Comparison of ENCODE assay signal across 28 mouse cellular contexts in genomic region chr7:19651063-19651786, GRCm38 (mm10). TPM values are rescaled to one million over a fixed set of nuclear protein-coding genes. Genes with fewer than 3 reads are reported as not detected.
DNase-seq lines count a peak whose midpoint lies in the region; ATAC-seq lines count a peak whose summit lies in the region.
"Had no signal": no experiment of that assay in that cellular context is flagged by ENCODE, and none has a peak within 500 bp of the region (broad histone marks: within the 10 kb centered on the region; RNA-seq: fewer than 3 reads in every experiment).

No protein-coding gene starts in this region.

- DNase-seq in liver, embryonic 11.5 days (ENCODE audit: low spot score): no peak
- no peak for DNase-seq in liver
- DNase-seq in embryo, embryonic 10.5 days (ENCODE audit: low spot score): no peak
- DNase-seq in spleen, postnatal 4 days (ENCODE audit: low spot score in 2 of 2): no peak
- DNase-seq: cerebellum, adult 8-10 months; gastrocnemius, postnatal 10 days; heart, adult 11 months; lung, embryonic 14.5 days; right cerebral cortex, postnatal 25 days; thymus, adult 18-20 months had no signal

- H3K4me3 ChIP-seq in heart, embryonic 16.5 days (ENCODE audit: low read length): no peak overlapping the region
- no peak overlapping the region for H3K4me3 ChIP-seq in heart, embryonic 12.5 days
- no peak overlapping the region for H3K4me3 ChIP-seq in liver, embryonic 11.5 days (ENCODE audit: low read depth, low read length)
- H3K4me3 ChIP-seq in liver, embryonic 15.5 days (replicated peaks): no peak overlapping the region
- H3K4me3 ChIP-seq: embryonic facial prominence, embryonic 12.5 days; erythroblast, embryonic 14.5 days; hindbrain, embryonic 10.5 days; stomach, embryonic 15.5 days had no signal

- no peak overlapping the region for H3K27ac ChIP-seq in heart, embryonic 16.5 days (ENCODE audit: low read length)
- H3K27ac ChIP-seq in heart, embryonic 12.5 days (ENCODE audit: poor library complexity, severe bottlenecking): no peak overlapping the region
- no peak overlapping the region for H3K27ac ChIP-seq in liver, embryonic 11.5 days (ENCODE audit: low read depth, low read length)
- H3K27ac ChIP-seq in liver, embryonic 15.5 days (replicated peaks): peak overlapping the region; percentile 25; the same call in 1 of the 2 replicates
- H3K27ac ChIP-seq: embryonic facial prominence, embryonic 12.5 days; hindbrain, embryonic 10.5 days; hindbrain, postnatal 0 days; kidney, postnatal 0 days; stomach, embryonic 15.5 days had no signal

- no peaks in the 10 kb centered on the region for H3K9me3 ChIP-seq in heart, embryonic 16.5 days (replicated peaks; ENCODE audit: control insufficient read depth, low read length)
- no peaks in the 10 kb centered on the region for H3K9me3 ChIP-seq in heart, embryonic 12.5 days (replicated peaks)
- H3K9me3 ChIP-seq in liver, embryonic 11.5 days (ENCODE audit: control insufficient read depth, low read length): no peaks in the 10 kb centered on the region
- H3K9me3 ChIP-seq in liver, embryonic 15.5 days (replicated peaks): no peaks in the 10 kb centered on the region
- H3K9me3 ChIP-seq: embryonic facial prominence, embryonic 12.5 days; G1E; hindbrain, embryonic 10.5 days; stomach, embryonic 15.5 days had no signal

- H3K27me3 ChIP-seq in heart, embryonic 16.5 days (ENCODE audit: control insufficient read depth, insufficient read depth, low read length): no peaks in the 10 kb centered on the region
- no peaks in the 10 kb centered on the region for H3K27me3 ChIP-seq in heart, embryonic 12.5 days (replicated peaks)
- no peaks in the 10 kb centered on the region for H3K27me3 ChIP-seq in liver, embryonic 11.5 days (replicated peaks; ENCODE audit: control insufficient read depth, insufficient read depth, low read length)
- H3K27me3 ChIP-seq in liver, embryonic 15.5 days: no peaks in the 10 kb centered on the region
- H3K27me3 ChIP-seq: embryonic facial prominence, embryonic 12.5 days; stomach, embryonic 15.5 days had no signal

- H3K9ac ChIP-seq in heart, embryonic 16.5 days (ENCODE audit: low read length): no peak overlapping the region
- no peak overlapping the region for H3K9ac ChIP-seq in heart, embryonic 12.5 days
- H3K9ac ChIP-seq in liver, embryonic 11.5 days (ENCODE audit: low read depth, low read length): no peak overlapping the region
- no peak overlapping the region for H3K9ac ChIP-seq in liver, embryonic 15.5 days
- H3K9ac ChIP-seq: embryonic facial prominence, embryonic 12.5 days; lung, embryonic 14.5 days; stomach, embryonic 15.5 days had no signal

- H3K36me3 ChIP-seq in heart, embryonic 16.5 days (ENCODE audit: control insufficient read depth, insufficient read depth): peaks cover 30% of the 10 kb centered on the region
- peaks cover 85% of the 10 kb centered on the region for H3K36me3 ChIP-seq in heart, embryonic 12.5 days
- peaks cover 30% of the 10 kb centered on the region for H3K36me3 ChIP-seq in liver, embryonic 11.5 days (ENCODE audit: control insufficient read depth, insufficient read depth, low read length)
- peaks cover 93% of the 10 kb centered on the region for H3K36me3 ChIP-seq in liver, embryonic 15.5 days (replicated peaks)

- no peak overlapping the region for H3K4me2 ChIP-seq in heart, embryonic 16.5 days (ENCODE audit: low read depth, low read length)
- H3K4me2 ChIP-seq in heart, embryonic 12.5 days: no peak overlapping the region
- no peak overlapping the region for H3K4me2 ChIP-seq in liver, embryonic 11.5 days
- H3K4me2 ChIP-seq in liver, embryonic 15.5 days: 0 out of 2 replicates have a peak overlapping the region, but pooled peaks have one; percentile 2
- H3K4me2 ChIP-seq: embryonic facial prominence, embryonic 12.5 days; lung, embryonic 14.5 days; midbrain, embryonic 11.5 days; stomach, embryonic 15.5 days had no signal

- H3K4me1 ChIP-seq in heart, embryonic 16.5 days (ENCODE audit: control insufficient read depth, insufficient read depth, low read length): peaks cover 5% of the 10 kb centered on the region; the same call in 1 of the 2 replicates
- peaks cover 12% of the 10 kb centered on the region; the same call in 1 of the 2 replicates for H3K4me1 ChIP-seq in heart, embryonic 12.5 days (replicated peaks)
- peaks cover 9% of the 10 kb centered on the region for H3K4me1 ChIP-seq in liver, embryonic 11.5 days (replicated peaks; ENCODE audit: control insufficient read depth, insufficient read depth, low read length)
- H3K4me1 ChIP-seq in liver, embryonic 15.5 days (replicated peaks): peaks cover 21% of the 10 kb centered on the region
- H3K4me1 ChIP-seq: embryonic facial prominence, embryonic 12.5 days; hindbrain, embryonic 10.5 days; stomach, embryonic 15.5 days had no signal

- ATAC-seq in heart, embryonic 16.5 days (replicated peaks; ENCODE audit: extremely low read depth, insufficient read depth, low FRiP score): 0 out of 2 replicates have a peak, but pooled peaks have one; percentile 45
- ATAC-seq in heart, embryonic 12.5 days (ENCODE audit: insufficient number of reproducible peaks, low FRiP score): no peak
- ATAC-seq in liver, embryonic 11.5 days (replicated peaks; ENCODE audit: low FRiP score): peak; percentile 48; the same call in 1 of the 2 replicates
- ATAC-seq in common myeloid progenitor, adult 5-6 weeks (replicated peaks; ENCODE audit: low read depth, poor library complexity, severe bottlenecking): peak; percentile 47; the same call in 1 of the 2 replicates
- peak; percentile 58 for ATAC-seq in liver, embryonic 15.5 days (ENCODE audit: insufficient read depth)
- ATAC-seq: forebrain, embryonic 14.5 days; hindbrain, postnatal 0 days had no signal

- WGBS in heart, embryonic 16.5 days: 71% methylated on average over 6 of the region's 6 CpGs
- WGBS in heart, embryonic 12.5 days: 72% methylated on average over 6 of the region's 6 CpGs
- WGBS in liver, embryonic 11.5 days: 64% methylated on average over 6 of the region's 6 CpGs
- WGBS in liver, embryonic 15.5 days (ENCODE audit: insufficient replicate concordance): 42% methylated on average over 6 of the region's 6 CpGs

RNA-seq across cellular contexts. Expression of gene Clptm1, which starts 13.6 kb away (rescaled TPM):
- 74.3 and 81.9 TPM in 2 replicates for polyA plus RNA-seq in heart, embryonic 16.5 days (2015; fragmentation: Nextera tagmentation; extraction: Ambion mirVana)
- 99.8 and 107 TPM in 2 replicates for polyA plus RNA-seq in heart, embryonic 12.5 days (2016; fragmentation: Nextera tagmentation; extraction: Ambion mirVana)
- polyA plus RNA-seq in liver, embryonic 11.5 days (2014; fragmentation: Nextera tagmentation; extraction: Ambion mirVana): 89.9 and 94.9 TPM in 2 replicates
- 28.0 and 29.1 TPM in 2 replicates for total RNA-seq in common myeloid progenitor, adult 5-6 weeks (2017)
- polyA plus RNA-seq in liver, embryonic 15.5 days (2015; fragmentation: Nextera tagmentation; extraction: Ambion mirVana): 48.3 and 48.8 TPM in 2 replicates

RNA-seq across cellular contexts. Expression of gene Relb, which starts 22.0 kb away (rescaled TPM):
- 8.3 and 12.4 TPM in 2 replicates for polyA plus RNA-seq in heart, embryonic 16.5 days (2015; fragmentation: Nextera tagmentation; extraction: Ambion mirVana)
- polyA plus RNA-seq in heart, embryonic 12.5 days (2016; fragmentation: Nextera tagmentation; extraction: Ambion mirVana): 4.6 and 4.7 TPM in 2 replicates
- 2.0 and 2.3 TPM in 2 replicates for polyA plus RNA-seq in liver, embryonic 11.5 days (2014; fragmentation: Nextera tagmentation; extraction: Ambion mirVana)
- 2.8 and 3.1 TPM in 2 replicates for total RNA-seq in common myeloid progenitor, adult 5-6 weeks (2017)
- 1.7 TPM in 2 replicates for polyA plus RNA-seq in liver, embryonic 15.5 days (2015; fragmentation: Nextera tagmentation; extraction: Ambion mirVana)

RNA-seq across cellular contexts. Expression of gene Apoc2, which starts 26.5 kb away (rescaled TPM):
- 1.2 and 2.6 TPM in 2 replicates for polyA plus RNA-seq in heart, embryonic 16.5 days (2015; fragmentation: Nextera tagmentation; extraction: Ambion mirVana)
- 1.6 and 5.4 TPM in 2 replicates for polyA plus RNA-seq in heart, embryonic 12.5 days (2016; fragmentation: Nextera tagmentation; extraction: Ambion mirVana)
- 235 and 244 TPM in 2 replicates for polyA plus RNA-seq in liver, embryonic 11.5 days (2014; fragmentation: Nextera tagmentation; extraction: Ambion mirVana)
- not detected in 2 replicates for total RNA-seq in common myeloid progenitor, adult 5-6 weeks (2017)
- 1,160 and 1,332 TPM in 2 replicates for polyA plus RNA-seq in liver, embryonic 15.5 days (2015; fragmentation: Nextera tagmentation; extraction: Ambion mirVana)
- total RNA-seq: G1E; hindbrain, postnatal 0 days; layer of hippocampus, postnatal 10 days; left cerebral cortex, adult 8-10 months had no signal
- polyA plus RNA-seq: forebrain, embryonic 14.5 days; G1E; midbrain, embryonic 11.5 days had no signal

RNA-seq across cellular contexts. Expression of gene Gm44805, which starts 30.0 kb away (rescaled TPM):
- polyA plus RNA-seq in heart, embryonic 16.5 days (2015; fragmentation: Nextera tagmentation; extraction: Ambion mirVana): 0.38 TPM in 1 of 2 replicates, not detected in the other
- not detected in 2 replicates for polyA plus RNA-seq in heart, embryonic 12.5 days (2016; fragmentation: Nextera tagmentation; extraction: Ambion mirVana)
- not detected in 2 replicates for polyA plus RNA-seq in liver, embryonic 11.5 days (2014; fragmentation: Nextera tagmentation; extraction: Ambion mirVana)
- total RNA-seq in common myeloid progenitor, adult 5-6 weeks (2017): not detected in 2 replicates
- 22.2 and 29.1 TPM in 2 replicates for polyA plus RNA-seq in liver, embryonic 15.5 days (2015; fragmentation: Nextera tagmentation; extraction: Ambion mirVana)
- total RNA-seq: G1E; gastrocnemius, postnatal 10 days; hindbrain, postnatal 0 days; layer of hippocampus, postnatal 10 days; left cerebral cortex, adult 8-10 months had no signal
- polyA plus RNA-seq: embryonic facial prominence, embryonic 12.5 days; erythroblast, embryonic 14.5 days; forebrain, embryonic 14.5 days; G1E; heart, embryonic 14.5 days; hindbrain, embryonic 10.5 days; hindbrain, postnatal 0 days; limb, embryonic 11.5 days; lung, embryonic 14.5 days; midbrain, embryonic 11.5 days; spleen, adult 2 months; stomach, embryonic 15.5 days had no signal

RNA-seq across cellular contexts. Expression of gene Apoc4, which starts 30.1 kb away (rescaled TPM):
- polyA plus RNA-seq in heart, embryonic 16.5 days (2015; fragmentation: Nextera tagmentation; extraction: Ambion mirVana): 0.22 and 0.37 TPM in 2 replicates
- polyA plus RNA-seq in heart, embryonic 12.5 days (2016; fragmentation: Nextera tagmentation; extraction: Ambion mirVana): 0.41 TPM in 1 of 2 replicates, not detected in the other
- polyA plus RNA-seq in liver, embryonic 11.5 days (2014; fragmentation: Nextera tagmentation; extraction: Ambion mirVana): 4.8 and 5.4 TPM in 2 replicates
- total RNA-seq in common myeloid progenitor, adult 5-6 weeks (2017): not detected in 2 replicates
- polyA plus RNA-seq in liver, embryonic 15.5 days (2015; fragmentation: Nextera tagmentation; extraction: Ambion mirVana): 273 and 372 TPM in 2 replicates
- total RNA-seq: hindbrain, postnatal 0 days; layer of hippocampus, postnatal 10 days had no signal
- polyA plus RNA-seq: embryonic facial prominence, embryonic 12.5 days; forebrain, embryonic 14.5 days; hindbrain, embryonic 10.5 days; hindbrain, postnatal 0 days; limb, embryonic 11.5 days; midbrain, embryonic 11.5 days had no signal

Comparison
In these comparisons a context has a peak if more than half of its experiments do, and no peak if none do; other contexts are left out.
1. RNA of gene Apoc2, which starts 26.5 kb away (polyA plus RNA-seq): 1,160 to 1,332 TPM in liver, embryonic 15.5 days and 235 to 244 TPM in liver, embryonic 11.5 days; 1.6 to 5.4 TPM in heart, embryonic 12.5 days and 1.2 to 2.6 TPM in heart, embryonic 16.5 days; every median in the first group is over 10 times any median in the second.